Mouse (Mus musculus): ENCODE data around the gene Nfya. TPM values are rescaled to one million over a fixed set of nuclear protein-coding genes. Genes with fewer than 3 reads are reported as not detected.

Nfya gene
- total and polyA plus RNA-seq, 3 experiments = 56.9 to 97.8 TPM; not detected in 1

DNA sequence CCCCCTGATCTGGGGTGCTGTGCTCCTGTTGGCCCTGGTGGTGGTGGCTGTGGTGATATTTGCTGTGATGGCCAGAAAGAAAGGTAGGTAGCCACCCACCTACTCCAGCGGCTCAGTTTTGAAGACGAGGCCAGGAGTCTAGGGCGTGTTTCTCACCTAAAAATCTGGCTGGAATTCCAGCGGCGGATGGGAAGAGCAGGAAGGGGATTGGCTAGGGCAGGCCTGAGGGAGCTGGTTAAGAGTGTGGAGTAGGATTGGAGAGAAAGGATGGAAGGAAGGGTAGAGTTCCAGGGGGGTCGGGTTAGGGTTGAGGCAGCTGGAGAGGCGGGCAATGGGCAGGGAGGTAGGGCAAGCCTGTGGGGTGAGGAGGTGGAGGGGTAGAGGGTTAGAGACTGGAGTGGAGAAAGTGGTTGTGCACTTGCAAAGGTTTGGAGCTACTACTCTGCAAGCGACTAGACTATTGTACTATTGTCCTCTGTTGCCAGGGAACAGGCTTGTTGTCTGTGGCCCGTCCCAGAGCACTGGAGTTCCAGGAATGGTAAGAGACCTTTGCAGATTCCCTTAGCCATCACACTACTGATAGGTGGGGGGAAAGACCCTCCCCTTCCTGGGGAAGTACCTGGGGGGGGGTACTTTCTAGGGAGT is 44.1 kb downstream of the Nfya start:
- H3K4me3 ChIP-seq (ENCODE audit: control insufficient read depth in 1 of 2, insufficient read depth in 1 of 2, low read depth in 2 of 2, low read length in 2 of 2) = no peak overlapping the region
- no peak for TF ChIP-seq TBP (IDR thresholded peaks at IDR 0.05; ENCODE audit: low read depth, low read length)
- TF ChIP-seq NELFE (IDR thresholded peaks at IDR 0.05; ENCODE audit: low read depth, low read length) = no peak
- TF ChIP-seq POLR2AphosphoS5 (IDR thresholded peaks at IDR 0.05; ENCODE audit: borderline replicate concordance, low read depth, low read length) = no peak
- TF ChIP-seq TAL1 (IDR thresholded peaks at IDR 0.05; ENCODE audit: low read length) = no peak
- TF ChIP-seq ELF1 (IDR thresholded peaks at IDR 0.05; ENCODE audit: low read depth, low read length) = no peak
- no peaks in the 10 kb centered on the region for H3K27me3 ChIP-seq (ENCODE audit: control insufficient read depth in 1 of 2, insufficient read depth in 2 of 2, low read length in 2 of 2)
- no peak for DNase-seq (ENCODE audit: low read depth, low spot score)
- no peaks in the 10 kb centered on the region for H3K79me2 ChIP-seq (ENCODE audit: control insufficient read depth, insufficient read depth, low read length, poor library complexity)
- no peaks in the 10 kb centered on the region for H3K9me3 ChIP-seq (replicated peaks; ENCODE audit: insufficient read depth, low read length)
- H3K27ac ChIP-seq (ENCODE audit: control insufficient read depth, low read depth, low read length) = no peak overlapping the region
- H3K9ac ChIP-seq (ENCODE audit: control insufficient read depth, low read depth, low read length, poor library complexity, severe bottlenecking) = no peak overlapping the region
- H3K36me3 ChIP-seq (ENCODE audit: control insufficient read depth in 1 of 2, insufficient read depth in 2 of 2, low read length in 2 of 2) = peaks cover 0 to 23% of the 10 kb centered on the region in 2 experiments; a peak in 2 of 4 replicates
- peaks cover 17 to 39% of the 10 kb centered on the region in 2 experiments for H3K4me1 ChIP-seq (ENCODE audit: control insufficient read depth in 1 of 2, insufficient read depth in 2 of 2, low read length in 2 of 2)

- Histone ChIP-seq H3K36me3 (ENCODE audit: control insufficient read depth in 1 of 2, insufficient read depth in 2 of 2, low read length in 2 of 2) (peaks cover 0 to 34% of the 10 kb centered on the region in 2 experiments; a peak in 2 of 4 replicates), H3K79me2 (ENCODE audit: control insufficient read depth, insufficient read depth, low read length, poor library complexity) (no peaks in the 10 kb centered on the region), H3K27ac (ENCODE audit: control insufficient read depth, low read depth, low read length) (no peak overlapping the region), H3K9me3 (replicated peaks; ENCODE audit: insufficient read depth, low read length) (no peaks in the 10 kb centered on the region), H3K4me1 (ENCODE audit: control insufficient read depth in 1 of 2, insufficient read depth in 2 of 2, low read length in 2 of 2) (peaks cover 20 to 53% of the 10 kb centered on the region in 2 experiments), H3K4me3 (ENCODE audit: control insufficient read depth in 1 of 2, insufficient read depth in 1 of 2, low read depth in 2 of 2, low read length in 2 of 2) (no peak overlapping the region), H3K9ac (ENCODE audit: control insufficient read depth, low read depth, low read length, poor library complexity, severe bottlenecking) (no peak overlapping the region), H3K27me3 (ENCODE audit: control insufficient read depth in 1 of 2, insufficient read depth in 2 of 2, low read length in 2 of 2) (no peaks in the 10 kb centered on the region)
- no peak for TF ChIP-seq MAX (IDR thresholded peaks at IDR 0.05; ENCODE audit: low read length)
- no peak for TF ChIP-seq USF1 (IDR thresholded peaks at IDR 0.05; ENCODE audit: low read depth, low read length)
- TF ChIP-seq POLR2A (IDR thresholded peaks at IDR 0.05; ENCODE audit: control insufficient read depth in 1 of 2, insufficient read depth in 1 of 2, low read depth in 1 of 2, low read length in 2 of 2, poor library complexity in 1 of 2) = no peak
- TF ChIP-seq MYC (IDR thresholded peaks at IDR 0.05; ENCODE audit: low read depth, low read length) = 0 out of 2 replicates have a peak, but pooled peaks have one; percentile 21
- no peak for TF ChIP-seq KAT2A (conservative IDR thresholded peaks at IDR 0.05; ENCODE audit: low read depth, low read length)
- no peak for TF ChIP-seq TBP (IDR thresholded peaks at IDR 0.05; ENCODE audit: low read depth, low read length)
- no peak for TF ChIP-seq GABPA (IDR thresholded peaks at IDR 0.05; ENCODE audit: low read depth, low read length)
- no peak for TF ChIP-seq RAD21 (IDR thresholded peaks at IDR 0.05; ENCODE audit: low read depth, low read length)
- 0 out of 2 replicates have a peak, but pooled peaks have one; percentile 25 for TF ChIP-seq RCOR1 (IDR thresholded peaks at IDR 0.05; ENCODE audit: low read depth, low read length)
- no peak for TF ChIP-seq HCFC1 (IDR thresholded peaks at IDR 0.05; ENCODE audit: low read depth, low read length)
- TF ChIP-seq E2F4 (IDR thresholded peaks at IDR 0.05; ENCODE audit: borderline replicate concordance, low read depth, low read length) = no peak
- TF ChIP-seq CTCF (IDR thresholded peaks at IDR 0.05 in 2 of 3, conservative IDR thresholded peaks at IDR 0.05 in 1 of 3; ENCODE audit: control insufficient read depth in 1 of 3, insufficient read depth in 1 of 3, low read depth in 2 of 3, low read length in 3 of 3, poor library complexity in 1 of 3, severe bottlenecking in 1 of 3) = no peak
- no peak for TF ChIP-seq NELFE (IDR thresholded peaks at IDR 0.05; ENCODE audit: low read depth, low read length)
- TF ChIP-seq ZKSCAN1 (IDR thresholded peaks at IDR 0.05; ENCODE audit: low read depth, low read length) = no peak
- no peak for TF ChIP-seq BHLHE40 (IDR thresholded peaks at IDR 0.05; ENCODE audit: borderline replicate concordance, low read depth, low read length)
- no peak for TF ChIP-seq POLR2AphosphoS2 (IDR thresholded peaks at IDR 0.05; ENCODE audit: low read length)
- TF ChIP-seq CHD2 (IDR thresholded peaks at IDR 0.05; ENCODE audit: low read length) = no peak
- TF ChIP-seq MYB (IDR thresholded peaks at IDR 0.05; ENCODE audit: low read depth, low read length) = no peak
- TF ChIP-seq MAZ (IDR thresholded peaks at IDR 0.05; ENCODE audit: low read depth, low read length) = no peak
- TF ChIP-seq ETS1 (IDR thresholded peaks at IDR 0.05; ENCODE audit: low read depth, low read length) = peak; percentile 27; the same call in 1 of the 2 replicates
- no peak for TF ChIP-seq ELF1 (IDR thresholded peaks at IDR 0.05; ENCODE audit: low read depth, low read length)
- TF ChIP-seq TCF12 (IDR thresholded peaks at IDR 0.05; ENCODE audit: low read depth, low read length) = peak; percentile 65
- TF ChIP-seq NRF1 (IDR thresholded peaks at IDR 0.05; ENCODE audit: insufficient read depth, low read depth, low read length, poor library complexity, severe bottlenecking) = no peak
- peak; percentile 21 to 60; a peak in 2 of 4 replicates for TF ChIP-seq EP300 (IDR thresholded peaks at IDR 0.05; ENCODE audit: low read depth in 1 of 2, low read length in 2 of 2)
- TF ChIP-seq USF2 (IDR thresholded peaks at IDR 0.05; ENCODE audit: borderline replicate concordance in 1 of 2, insufficient read depth in 1 of 2, low read depth in 1 of 2, low read length in 2 of 2) = no peak
- TF ChIP-seq GATA1 (IDR thresholded peaks at IDR 0.05; ENCODE audit: low read depth, low read length) = peak; percentile 51; the same call in 1 of the 2 replicates
- no peak for TF ChIP-seq MXI1 (IDR thresholded peaks at IDR 0.05; ENCODE audit: low read depth, low read length)
- DNase-seq (ENCODE audit: low read depth, low spot score) = peak; percentile 44
These were observed 46.2 kb downstream of the Nfya start for GRCm38 (mm10) chr17:48363421-48363965.
